Mouse (Mus musculus): Measurements from ENCODE around the gene Sp140. TPM values are rescaled to one million over a fixed set of nuclear protein-coding genes. Genes with fewer than 3 reads are reported as not detected.
"Not testable (repeated sequence)": the region's sequence is repeated elsewhere in the genome, so short reads cannot be mapped to it uniquely, and the experiment has no call there.

Gene Sp140
- polyA plus RNA-seq, 1 experiment from 2014 or later, result 2.8 TPM

GRCm38 (mm10) chr1:85581518-85581917 is 18.7 kb upstream of the Sp140 start:
- not testable (repeated sequence) for H3K4me2 ChIP-seq; H3K9me3 ChIP-seq (replicated peaks; ENCODE audit: control insufficient read depth, low read length); H3K4me3 ChIP-seq (ENCODE audit: low read depth, low read length); ATAC-seq (replicated peaks; ENCODE audit: insufficient number of reproducible peaks, low FRiP score, low TSS enrichment); H3K27ac ChIP-seq (ENCODE audit: low read depth, low read length); H3K4me1 ChIP-seq (ENCODE audit: control insufficient read depth, insufficient read depth, low read length); H3K9ac ChIP-seq (ENCODE audit: low read depth, low read length); H3K36me3 ChIP-seq (ENCODE audit: control insufficient read depth, insufficient read depth, low read length); H3K27me3 ChIP-seq (ENCODE audit: control insufficient read depth, insufficient read depth, low read length)
- 30% methylated on average over 4 of the region's 5 CpGs for WGBS (ENCODE audit: insufficient replicate concordance)

GRCm38 (mm10) chr1:85588697-85589096 is 11.5 kb upstream of the Sp140 start:
- H3K4me3 ChIP-seq (ENCODE audit: low read depth, low read length); H3K9me3 ChIP-seq (replicated peaks; ENCODE audit: control insufficient read depth, low read length); ATAC-seq (replicated peaks; ENCODE audit: insufficient number of reproducible peaks, low FRiP score, low TSS enrichment); H3K4me1 ChIP-seq (ENCODE audit: control insufficient read depth, insufficient read depth, low read length); H3K27ac ChIP-seq (ENCODE audit: low read depth, low read length); H3K36me3 ChIP-seq (ENCODE audit: control insufficient read depth, insufficient read depth, low read length); H3K27me3 ChIP-seq (ENCODE audit: control insufficient read depth, insufficient read depth, low read length); H3K9ac ChIP-seq (ENCODE audit: low read depth, low read length); H3K4me2 ChIP-seq: not testable (repeated sequence)
- WGBS (ENCODE audit: insufficient replicate concordance), result 68% methylated on average over 1 of the region's 2 CpGs

- ATAC-seq (replicated peaks; ENCODE audit: insufficient number of reproducible peaks, low FRiP score, low TSS enrichment); H3K27me3 ChIP-seq (ENCODE audit: control insufficient read depth, insufficient read depth, low read length); H3K27ac ChIP-seq (ENCODE audit: low read depth, low read length); H3K4me2 ChIP-seq; H3K4me3 ChIP-seq (ENCODE audit: low read depth, low read length); H3K9ac ChIP-seq (ENCODE audit: low read depth, low read length); H3K36me3 ChIP-seq (ENCODE audit: control insufficient read depth, insufficient read depth, low read length); H3K9me3 ChIP-seq (replicated peaks; ENCODE audit: control insufficient read depth, low read length); H3K4me1 ChIP-seq (ENCODE audit: control insufficient read depth, insufficient read depth, low read length): not testable (repeated sequence)
- 73% methylated on average over 8 of the region's 8 CpGs for WGBS (ENCODE audit: insufficient replicate concordance)
These were observed 7.7 kb upstream of the Sp140 start for GRCm38 (mm10) chr1:85592526-85592925.

GRCm38 (mm10) chr1:85598271-85599012 is 1.7 kb upstream of the Sp140 start, which contains the start of gene Sp110:
Gene Sp110 (minus strand): TSS chr1:85598817.
- not testable (repeated sequence) for H3K9ac ChIP-seq (ENCODE audit: low read depth, low read length); H3K27ac ChIP-seq (ENCODE audit: low read depth, low read length); H3K4me1 ChIP-seq (ENCODE audit: control insufficient read depth, insufficient read depth, low read length); H3K4me2 ChIP-seq; ATAC-seq (replicated peaks; ENCODE audit: insufficient number of reproducible peaks, low FRiP score, low TSS enrichment); H3K27me3 ChIP-seq (ENCODE audit: control insufficient read depth, insufficient read depth, low read length); H3K36me3 ChIP-seq (ENCODE audit: control insufficient read depth, insufficient read depth, low read length); H3K9me3 ChIP-seq (replicated peaks; ENCODE audit: control insufficient read depth, low read length); H3K4me3 ChIP-seq (ENCODE audit: low read depth, low read length)
- 68% methylated on average over 16 of the region's 17 CpGs for WGBS (ENCODE audit: insufficient replicate concordance)

- not testable (repeated sequence) for H3K4me3 ChIP-seq (ENCODE audit: low read depth, low read length); H3K9me3 ChIP-seq (replicated peaks; ENCODE audit: control insufficient read depth, low read length); H3K36me3 ChIP-seq (ENCODE audit: control insufficient read depth, insufficient read depth, low read length); H3K4me1 ChIP-seq (ENCODE audit: control insufficient read depth, insufficient read depth, low read length); H3K9ac ChIP-seq (ENCODE audit: low read depth, low read length); ATAC-seq (replicated peaks; ENCODE audit: insufficient number of reproducible peaks, low FRiP score, low TSS enrichment); H3K27ac ChIP-seq (ENCODE audit: low read depth, low read length); H3K27me3 ChIP-seq (ENCODE audit: control insufficient read depth, insufficient read depth, low read length)
- peak overlapping the region; percentile 11; the same call in 1 of the 2 replicates for H3K4me2 ChIP-seq
- 60% methylated on average over 4 of the region's 4 CpGs for WGBS (ENCODE audit: insufficient replicate concordance)
These were observed 616 bp downstream of the Sp140 start for GRCm38 (mm10) chr1:85600794-85601193.

GRCm38 (mm10) chr1:85604341-85604740 is 4.2 kb downstream of the Sp140 start:
- H3K36me3 ChIP-seq (ENCODE audit: control insufficient read depth, insufficient read depth, low read length); H3K27ac ChIP-seq (ENCODE audit: low read depth, low read length); H3K4me3 ChIP-seq (ENCODE audit: low read depth, low read length); ATAC-seq (replicated peaks; ENCODE audit: insufficient number of reproducible peaks, low FRiP score, low TSS enrichment); H3K4me1 ChIP-seq (ENCODE audit: control insufficient read depth, insufficient read depth, low read length); H3K27me3 ChIP-seq (ENCODE audit: control insufficient read depth, insufficient read depth, low read length); H3K4me2 ChIP-seq; H3K9ac ChIP-seq (ENCODE audit: low read depth, low read length); H3K9me3 ChIP-seq (replicated peaks; ENCODE audit: control insufficient read depth, low read length): not testable (repeated sequence)
- WGBS (ENCODE audit: insufficient replicate concordance), result no CpG with 5 or more reads among the region's 1 CpGs

- ATAC-seq (replicated peaks; ENCODE audit: insufficient number of reproducible peaks, low FRiP score, low TSS enrichment); H3K4me3 ChIP-seq (ENCODE audit: low read depth, low read length); H3K27ac ChIP-seq (ENCODE audit: low read depth, low read length); H3K9me3 ChIP-seq (replicated peaks; ENCODE audit: control insufficient read depth, low read length); H3K36me3 ChIP-seq (ENCODE audit: control insufficient read depth, insufficient read depth, low read length); H3K4me1 ChIP-seq (ENCODE audit: control insufficient read depth, insufficient read depth, low read length); H3K27me3 ChIP-seq (ENCODE audit: control insufficient read depth, insufficient read depth, low read length); H3K4me2 ChIP-seq; H3K9ac ChIP-seq (ENCODE audit: low read depth, low read length): not testable (repeated sequence)
- WGBS (ENCODE audit: insufficient replicate concordance), result 72% methylated on average over 3 of the region's 4 CpGs
These were observed 8.2 kb downstream of the Sp140 start for GRCm38 (mm10) chr1:85608361-85608760.

GRCm38 (mm10) chr1:85610581-85610980 is 10.4 kb downstream of the Sp140 start:
- no CpG with 5 or more reads among the region's 4 CpGs for WGBS (ENCODE audit: insufficient replicate concordance)

GRCm38 (mm10) chr1:85615096-85615495 is 14.9 kb downstream of the Sp140 start:
- H3K9me3 ChIP-seq (replicated peaks; ENCODE audit: control insufficient read depth, low read length); H3K9ac ChIP-seq (ENCODE audit: low read depth, low read length); H3K4me2 ChIP-seq; H3K36me3 ChIP-seq (ENCODE audit: control insufficient read depth, insufficient read depth, low read length); H3K27me3 ChIP-seq (ENCODE audit: control insufficient read depth, insufficient read depth, low read length); H3K4me1 ChIP-seq (ENCODE audit: control insufficient read depth, insufficient read depth, low read length); H3K4me3 ChIP-seq (ENCODE audit: low read depth, low read length); H3K27ac ChIP-seq (ENCODE audit: low read depth, low read length); ATAC-seq (replicated peaks; ENCODE audit: insufficient number of reproducible peaks, low FRiP score, low TSS enrichment): not testable (repeated sequence)
- 86% methylated on average over 3 of the region's 3 CpGs for WGBS (ENCODE audit: insufficient replicate concordance)

More at GRCm38 (mm10) chr1:85610581-85610980, 10.4 kb downstream of the Sp140 start:
- not testable (repeated sequence) for H3K4me2 ChIP-seq; ATAC-seq (replicated peaks; ENCODE audit: insufficient number of reproducible peaks, low FRiP score, low TSS enrichment); H3K4me1 ChIP-seq (ENCODE audit: control insufficient read depth, insufficient read depth, low read length); H3K36me3 ChIP-seq (ENCODE audit: control insufficient read depth, insufficient read depth, low read length); H3K27ac ChIP-seq (ENCODE audit: low read depth, low read length); H3K27me3 ChIP-seq (ENCODE audit: control insufficient read depth, insufficient read depth, low read length); H3K4me3 ChIP-seq (ENCODE audit: low read depth, low read length); H3K9ac ChIP-seq (ENCODE audit: low read depth, low read length); H3K9me3 ChIP-seq (replicated peaks; ENCODE audit: control insufficient read depth, low read length)

Measured in heart, embryonic 11.5 days (tissue).